Mouse (Mus musculus) bone marrow, adult 2 months (tissue): ENCODE data around the gene Reg1.

ENCODE experiments used
- CTCF ChIP-seq: fragments of 200-500 bp; IDR thresholded peaks from 2 replicates; pipeline ENCODE4 v1.5.1; 2011; ENCODE audit warnings: low read length, control low read depth; ENCODE audit not compliant: control insufficient read depth, insufficient read depth
- POLR2A ChIP-seq: fragments of 200-500 bp; IDR thresholded peaks from 2 replicates; pipeline ENCODE4 v1.6.1; 2011; ENCODE audit warnings: low read depth, mild to moderate bottlenecking, control low read depth, low read length, borderline replicate concordance; ENCODE audit not compliant: control insufficient read depth

DNA sequence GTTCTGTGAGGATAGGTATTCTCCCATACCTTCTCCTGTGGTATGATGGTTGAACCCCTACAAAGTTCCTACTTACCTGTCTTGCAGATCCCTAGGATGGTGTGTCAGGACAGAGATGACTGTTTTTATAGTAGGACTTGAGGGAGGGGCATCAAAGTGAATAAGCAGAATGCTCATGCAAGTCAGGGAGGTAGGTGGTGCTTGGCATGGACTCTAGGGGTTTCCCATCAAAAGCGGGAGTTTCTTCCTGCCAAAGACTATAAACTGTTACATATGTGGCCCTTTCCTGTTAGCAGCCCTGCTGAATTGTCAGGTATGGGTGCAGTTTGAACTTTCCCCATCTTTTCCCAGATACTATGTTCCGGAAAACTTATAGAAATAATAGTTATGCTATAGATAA lies 46.3 kb downstream of the Reg1 start, which contains the start of gene Reg3g:
- TF ChIP-seq CTCF, result no peak
- TF ChIP-seq POLR2A, result no peak
